Mouse (Mus musculus) hindbrain, embryonic 13.5 days (tissue): ENCODE measurements at regions not wholly inside any gene's neighbourhood (a gene's known extent, or its start where the extent isn't known, plus 50 kb on each side); places are given as distances from the start of the nearest gene placed in this dataset.

Source experiments
- ATAC-seq: fragments of 200-750 bp; cut with Nextera tagmentation; 2 replicates; pipeline ENCODE4 v1.8.0; 2017; ENCODE audit warnings: moderate TSS enrichment; ENCODE audit not compliant: low FRiP score
- H3K27ac ChIP-seq: fragments of 300-500 bp; sonication (generic); 2 replicates; pipeline ENCODE4 v1.5.1; 2015; ENCODE audit warnings: inconsistent platforms, mild to moderate bottlenecking, moderate library complexity
- H3K27me3 ChIP-seq: fragments of 300-500 bp; sonication (generic); 2 replicates; pipeline ENCODE4 v1.6.1; 2015; ENCODE audit warnings: mild to moderate bottlenecking, inconsistent platforms
- H3K36me3 ChIP-seq: fragments of 300-500 bp; sonication (generic); 2 replicates; pipeline ENCODE4 v1.6.1; 2015; ENCODE audit warnings: mild to moderate bottlenecking, inconsistent platforms
- H3K4me1 ChIP-seq: fragments of 300-500 bp; sonication (generic); replicated peaks from 2 replicates; pipeline ENCODE4 v1.6.1; 2015; ENCODE audit warnings: inconsistent platforms
- H3K4me2 ChIP-seq: fragments of 300-500 bp; sonication (generic); 2 replicates; pipeline ENCODE4 v1.6.1; 2015; ENCODE audit warnings: inconsistent platforms, mild to moderate bottlenecking, moderate library complexity
- H3K4me3 ChIP-seq: fragments of 300-500 bp; sonication (generic); 2 replicates; pipeline ENCODE4 v1.5.1; 2015; ENCODE audit warnings: mild to moderate bottlenecking, inconsistent platforms
- H3K9ac ChIP-seq: fragments of 300-500 bp; sonication (generic); 2 replicates; pipeline ENCODE4 v1.6.1; 2015; ENCODE audit warnings: mild to moderate bottlenecking, inconsistent platforms
- H3K9me3 ChIP-seq: fragments of 300-500 bp; sonication (generic); 2 replicates; pipeline ENCODE4 v1.6.1; 2016; ENCODE audit warnings: inconsistent platforms
- WGBS: fragments of 180-500 bp; shearing (Covaris S2); methylation state at CpG from one replicate; pipeline ENCODE4 v1.1.7; 2015; 5-methylcytosine and 5-hydroxymethylcytosine counted together
- microRNA counts: library from miRNA; unstranded; fragments of <30 nt; microRNA quantifications from one replicate; lab custom pipeline; 2016
- microRNA-seq: library from miRNA; unstranded; fragments of <30 nt; microRNA quantifications from one replicate; pipeline ENCODE4, GENCODE M21; 2016

GRCm38 (mm10) chrX:105346420-105346819 is 153.2 kb upstream of the Cypt2 start:
- Histone ChIP-seq H3K4me2 (no peak overlapping the region), H3K9ac (no peak overlapping the region), H3K27me3 (peaks cover 41% of the 10 kb centered on the region), H3K27ac (no peak overlapping the region), H3K4me1 (no peaks in the 10 kb centered on the region), H3K9me3 (no peaks in the 10 kb centered on the region), H3K36me3 (peaks cover 7% of the 10 kb centered on the region), H3K4me3 (no peak overlapping the region)
- WGBS = 83% methylated on average over 3 of the region's 3 CpGs
- no peak for ATAC-seq

GRCm38 (mm10) chrX:105366284-105366683 is 133.3 kb upstream of the Cypt2 start:
- no peaks in the 10 kb centered on the region for H3K9me3 ChIP-seq
- ATAC-seq = no peak
- no peak overlapping the region for H3K4me3 ChIP-seq
- WGBS = 20% methylated on average over 2 of the region's 2 CpGs
- peaks cover 31% of the 10 kb centered on the region for H3K27me3 ChIP-seq
- no peaks in the 10 kb centered on the region for H3K4me1 ChIP-seq
- no peak overlapping the region for H3K9ac ChIP-seq
- H3K4me2 ChIP-seq = no peak overlapping the region
- H3K27ac ChIP-seq = no peak overlapping the region
- H3K36me3 ChIP-seq = peaks cover 4% of the 10 kb centered on the region

- H3K9ac ChIP-seq = no peak overlapping the region
- H3K4me2 ChIP-seq = no peak overlapping the region
- 78% methylated on average over 2 of the region's 2 CpGs for WGBS
- H3K9me3 ChIP-seq = no peaks in the 10 kb centered on the region
- no peaks in the 10 kb centered on the region for H3K4me1 ChIP-seq
- no peak for ATAC-seq
- no peak overlapping the region for H3K27ac ChIP-seq
- peaks cover 4% of the 10 kb centered on the region for H3K36me3 ChIP-seq
- no peak overlapping the region for H3K4me3 ChIP-seq
- peaks cover 34% of the 10 kb centered on the region for H3K27me3 ChIP-seq
Measured at GRCm38 (mm10) chrX:105367979-105368378, 131.6 kb upstream of the Cypt2 start.

- WGBS = 42% methylated on average over 1 of the region's 1 CpGs
- Histone ChIP-seq H3K4me2 (peak overlapping the region; percentile 54), H3K4me1 (no peaks in the 10 kb centered on the region), H3K36me3 (peaks cover 21% of the 10 kb centered on the region), H3K4me3 (peak overlapping the region; percentile 39), H3K9ac (peak overlapping the region; percentile 65), H3K27me3 (peaks cover 26% of the 10 kb centered on the region), H3K9me3 (no peaks in the 10 kb centered on the region), H3K27ac (peak overlapping the region; percentile 92)
- ATAC-seq = no peak
Measured at GRCm38 (mm10) chrX:105390506-105390905, 109.1 kb upstream of the Cypt2 start.

- H3K27ac ChIP-seq = peak overlapping the region; percentile 92
- no peaks in the 10 kb centered on the region for H3K4me1 ChIP-seq
- H3K4me2 ChIP-seq = peak overlapping the region; percentile 54
- ATAC-seq = peak; percentile 54
- H3K9ac ChIP-seq = peak overlapping the region; percentile 65
- peaks cover 26% of the 10 kb centered on the region for H3K27me3 ChIP-seq
- no peaks in the 10 kb centered on the region for H3K9me3 ChIP-seq
- peak overlapping the region; percentile 39 for H3K4me3 ChIP-seq
- H3K36me3 ChIP-seq = peaks cover 18% of the 10 kb centered on the region
Measured at GRCm38 (mm10) chrX:105391029-105391428, 108.5 kb upstream of the Cypt2 start.

- no peaks in the 10 kb centered on the region for H3K9me3 ChIP-seq
- H3K27me3 ChIP-seq = peaks cover 28% of the 10 kb centered on the region
- peak overlapping the region; percentile 65 for H3K9ac ChIP-seq
- no peaks in the 10 kb centered on the region for H3K4me1 ChIP-seq
- peaks cover 11% of the 10 kb centered on the region for H3K36me3 ChIP-seq
- peak; percentile 96 for ATAC-seq
- peak overlapping the region; percentile 39 for H3K4me3 ChIP-seq
- WGBS = 21% methylated on average over 8 of the region's 8 CpGs
- peak overlapping the region; percentile 92 for H3K27ac ChIP-seq
- peak overlapping the region; percentile 54 for H3K4me2 ChIP-seq
Measured at GRCm38 (mm10) chrX:105391680-105392462, 107.7 kb upstream of the Cypt2 start.

- Histone ChIP-seq H3K36me3 (no peaks in the 10 kb centered on the region), H3K4me1 (no peaks in the 10 kb centered on the region), H3K9ac (no peak overlapping the region), H3K4me2 (no peak overlapping the region), H3K27me3 (peaks cover 28% of the 10 kb centered on the region), H3K9me3 (no peaks in the 10 kb centered on the region), H3K27ac (no peak overlapping the region), H3K4me3 (no peak overlapping the region)
- 56% methylated on average over 9 of the region's 11 CpGs for WGBS
- no peak for ATAC-seq
Measured at GRCm38 (mm10) chrX:105393259-105393658, 106.3 kb upstream of the Cypt2 start.

- Histone ChIP-seq H3K9ac (no peak overlapping the region), H3K9me3 (no peaks in the 10 kb centered on the region), H3K4me3 (no peak overlapping the region), H3K27ac (no peak overlapping the region), H3K4me2 (no peak overlapping the region), H3K27me3 (peaks cover 32% of the 10 kb centered on the region), H3K4me1 (no peaks in the 10 kb centered on the region), H3K36me3 (no peaks in the 10 kb centered on the region)
- whole genome bisulfite sequencing = 73% methylated on average over 5 of the region's 5 CpGs
- no peak for ATAC-seq
Measured at GRCm38 (mm10) chrX:105413351-105413750, 86.2 kb upstream of the Cypt2 start.

GRCm38 (mm10) chrX:105420976-105421375 is 78.6 kb upstream of the Cypt2 start:
- H3K27ac ChIP-seq = no peak overlapping the region
- no peak for ATAC-seq
- H3K4me1 ChIP-seq = no peaks in the 10 kb centered on the region
- no peak overlapping the region for H3K4me2 ChIP-seq
- no peaks in the 10 kb centered on the region for H3K9me3 ChIP-seq
- H3K4me3 ChIP-seq = no peak overlapping the region
- H3K36me3 ChIP-seq = no peaks in the 10 kb centered on the region
- WGBS = 52% methylated on average over 3 of the region's 3 CpGs
- H3K9ac ChIP-seq = no peak overlapping the region
- H3K27me3 ChIP-seq = peaks cover 20% of the 10 kb centered on the region; the same call in 1 of the 2 replicates

MicroRNAs encoded in the stretch of these regions (microRNA counts, 519-probe panel; counts per million panel counts)
- 51.3 counts per million for microRNA mmu-miR-325 (lab: Ali Mortazavi, UCI)

Small RNA genes lying in the stretch of these regions (microRNA-seq; reads per million reads assigned to microRNA genes)
- gene Mir325 = 544 reads per million, percentile 71 among the genes with 10 or more reads in this experiment
